26 mouse cellular contexts compared by ENCODE assay signal in genomic region chr6:52153270-52153669, GRCm38 (mm10). TPM values are rescaled to one million over a fixed set of nuclear protein-coding genes. Genes with fewer than 3 reads are reported as not detected.
DNase-seq lines count a peak whose midpoint lies in the region; ATAC-seq lines count a peak whose summit lies in the region.
"Had no signal": no experiment of that assay in that cellular context is flagged by ENCODE, and none has a peak within 500 bp of the region (broad histone marks: within the 10 kb centered on the region; RNA-seq: fewer than 3 reads in every experiment).

No protein-coding gene starts in this region.

- no peaks in the 10 kb centered on the region; the same call in 1 of the 2 replicates for H3K9me3 ChIP-seq in midbrain, embryonic 11.5 days (ENCODE audit: control insufficient read depth, low read length)
- no peaks in the 10 kb centered on the region for H3K9me3 ChIP-seq in midbrain, embryonic 13.5 days
- no peaks in the 10 kb centered on the region for H3K9me3 ChIP-seq in neural tube, embryonic 13.5 days
- H3K9me3 ChIP-seq in limb, embryonic 10.5 days (replicated peaks), result no peaks in the 10 kb centered on the region
- H3K9me3 ChIP-seq: embryonic facial prominence, embryonic 12.5 days; heart, embryonic 10.5 days; limb, embryonic 15.5 days; midbrain, embryonic 12.5 days had no signal

- H3K4me1 ChIP-seq in midbrain, embryonic 11.5 days (ENCODE audit: control insufficient read depth, insufficient read depth, low read length), result peaks cover under 1% of the 10 kb centered on the region; the same call in 1 of the 2 replicates
- peaks cover 4% of the 10 kb centered on the region for H3K4me1 ChIP-seq in midbrain, embryonic 13.5 days (replicated peaks)
- H3K4me1 ChIP-seq in neural tube, embryonic 13.5 days (replicated peaks), result peaks cover 64% of the 10 kb centered on the region
- H3K4me1 ChIP-seq in limb, embryonic 10.5 days, result peaks cover 52% of the 10 kb centered on the region
- H3K4me1 ChIP-seq: embryonic facial prominence, embryonic 12.5 days had no signal

- H3K36me3 ChIP-seq in midbrain, embryonic 11.5 days (ENCODE audit: control insufficient read depth, insufficient read depth, low read length), result no peaks in the 10 kb centered on the region
- H3K36me3 ChIP-seq in midbrain, embryonic 13.5 days, result no peaks in the 10 kb centered on the region
- no peaks in the 10 kb centered on the region for H3K36me3 ChIP-seq in neural tube, embryonic 13.5 days
- H3K36me3 ChIP-seq in limb, embryonic 10.5 days, result no peaks in the 10 kb centered on the region
- H3K36me3 ChIP-seq: embryonic facial prominence, embryonic 12.5 days; heart, embryonic 10.5 days; limb, embryonic 15.5 days; midbrain, embryonic 12.5 days had no signal

- ATAC-seq in midbrain, embryonic 11.5 days (ENCODE audit: low FRiP score), result no peak
- no peak for ATAC-seq in midbrain, embryonic 13.5 days
- ATAC-seq in neural tube, embryonic 13.5 days (ENCODE audit: low read depth), result no peak
- ATAC-seq: CD4-positive, CD25-positive, alpha-beta regulatory T cell, adult 4 months; forebrain, embryonic 14.5 days had no signal

- intact Hi-C loops in heart, postnatal 14 days (cut with DNase I), result no loop called here

- H3K27me3 ChIP-seq in midbrain, embryonic 11.5 days (ENCODE audit: control insufficient read depth, insufficient read depth, low read length), result peaks cover 96% of the 10 kb centered on the region
- peaks cover 100% of the 10 kb centered on the region for H3K27me3 ChIP-seq in midbrain, embryonic 13.5 days
- peaks cover 35% of the 10 kb centered on the region for H3K27me3 ChIP-seq in neural tube, embryonic 13.5 days
- peaks cover 89% of the 10 kb centered on the region for H3K27me3 ChIP-seq in limb, embryonic 10.5 days (ENCODE audit: low read depth, poor library complexity, severe bottlenecking)

- no peak overlapping the region for H3K4me3 ChIP-seq in midbrain, embryonic 11.5 days (ENCODE audit: low read depth, low read length)
- no peak overlapping the region for H3K4me3 ChIP-seq in midbrain, embryonic 13.5 days (replicated peaks)
- no peak overlapping the region for H3K4me3 ChIP-seq in neural tube, embryonic 13.5 days
- no peak overlapping the region for H3K4me3 ChIP-seq in limb, embryonic 10.5 days
- H3K4me3 ChIP-seq: embryonic facial prominence, embryonic 12.5 days; gastrocnemius, adult 2 months; heart, embryonic 10.5 days; limb, embryonic 15.5 days; midbrain, embryonic 12.5 days had no signal

- WGBS in midbrain, embryonic 11.5 days, result 0% methylated on average over 6 of the region's 6 CpGs
- 0% methylated on average over 6 of the region's 6 CpGs for WGBS in midbrain, embryonic 13.5 days
- 5% methylated on average over 6 of the region's 6 CpGs for WGBS in neural tube, embryonic 13.5 days
- WGBS in limb, embryonic 10.5 days, result 2% methylated on average over 6 of the region's 6 CpGs

- no peak overlapping the region for H3K27ac ChIP-seq in midbrain, embryonic 11.5 days (ENCODE audit: low read depth, low read length)
- H3K27ac ChIP-seq in midbrain, embryonic 13.5 days, result no peak overlapping the region
- H3K27ac ChIP-seq in neural tube, embryonic 13.5 days (replicated peaks), result 0 out of 2 replicates have a peak overlapping the region, but pooled peaks have one; percentile 28
- no peak overlapping the region for H3K27ac ChIP-seq in limb, embryonic 10.5 days
- H3K27ac ChIP-seq: embryonic facial prominence, embryonic 12.5 days; gastrocnemius, adult 2 months; heart, embryonic 10.5 days; limb, embryonic 15.5 days; midbrain, embryonic 12.5 days had no signal

- no peak overlapping the region for H3K4me2 ChIP-seq in midbrain, embryonic 11.5 days
- no peak overlapping the region for H3K4me2 ChIP-seq in midbrain, embryonic 13.5 days (replicated peaks)
- 0 out of 2 replicates have a peak overlapping the region, but pooled peaks have one; percentile 13 for H3K4me2 ChIP-seq in neural tube, embryonic 13.5 days
- H3K4me2 ChIP-seq: embryonic facial prominence, embryonic 12.5 days; limb, embryonic 15.5 days; midbrain, embryonic 12.5 days had no signal

- no peak overlapping the region for H3K9ac ChIP-seq in midbrain, embryonic 11.5 days (ENCODE audit: low read length)
- no peak overlapping the region for H3K9ac ChIP-seq in midbrain, embryonic 13.5 days (replicated peaks)
- H3K9ac ChIP-seq in neural tube, embryonic 13.5 days, result no peak overlapping the region
- H3K9ac ChIP-seq: embryonic facial prominence, embryonic 12.5 days; limb, embryonic 15.5 days; midbrain, embryonic 12.5 days had no signal

- DNase-seq in heart, adult 11 months, result peak; percentile 63
- no peak for DNase-seq in heart, postnatal 14 days
- peak; percentile 91 for DNase-seq in midbrain, embryonic 11.5 days (ENCODE audit: low spot score, missing footprints)
- DNase-seq in embryo, embryonic 10.5 days (ENCODE audit: low spot score), result peak; percentile 77
- DNase-seq in limb, embryonic 10.5 days (ENCODE audit: low spot score), result no peak
- DNase-seq: adrenal gland, adult 2 months; cerebellum, adult 2 months; cerebellum, postnatal 25 days; gastrocnemius, adult 2 months; kidney, adult 11 months; lung, postnatal 10 days; right cerebral cortex, postnatal 14 days; spleen, adult 18-20 months had no signal

RNA-seq across cellular contexts. Expression of gene Hoxa1, which starts 4.8 kb away (rescaled TPM):
- under 1 TPM; 0.15 to 0.22 TPM for total RNA-seq in heart, postnatal 14 days (2021)
- 0.53 and 0.63 TPM in 2 replicates for polyA plus RNA-seq in midbrain, embryonic 11.5 days (2014; fragmentation: Nextera tagmentation; extraction: Ambion mirVana)
- polyA plus RNA-seq in midbrain, embryonic 13.5 days (2015; fragmentation: Nextera tagmentation; extraction: Ambion mirVana), result 0.07 and 0.09 TPM in 2 replicates
- polyA plus RNA-seq in neural tube, embryonic 13.5 days (2015; fragmentation: Nextera tagmentation; extraction: Ambion mirVana), result 2.0 and 3.0 TPM in 2 replicates
- 1.3 and 1.9 TPM in 2 replicates for polyA plus RNA-seq in limb, embryonic 10.5 days (2016; fragmentation: Nextera tagmentation; extraction: Ambion mirVana)
- total RNA-seq: hematopoietic stem cell, adult 5-6 weeks; left cerebral cortex, postnatal 25 days; neutrophil, adult 5-6 weeks had no signal
- polyA plus RNA-seq: CD4-positive, CD25-positive, alpha-beta regulatory T cell, adult 4 months; forebrain, embryonic 14.5 days had no signal

RNA-seq across cellular contexts. Expression of gene Hoxa2, which starts 11.4 kb away (rescaled TPM):
- total RNA-seq in heart, postnatal 14 days (2021), result under 1 TPM; 0.24 to 0.76 TPM
- polyA plus RNA-seq in midbrain, embryonic 11.5 days (2014; fragmentation: Nextera tagmentation; extraction: Ambion mirVana), result 0.14 and 0.26 TPM in 2 replicates
- 0.18 TPM in 1 of 2 replicates, not detected in the other for polyA plus RNA-seq in midbrain, embryonic 13.5 days (2015; fragmentation: Nextera tagmentation; extraction: Ambion mirVana)
- 11.9 and 13.7 TPM in 2 replicates for polyA plus RNA-seq in neural tube, embryonic 13.5 days (2015; fragmentation: Nextera tagmentation; extraction: Ambion mirVana)
- polyA plus RNA-seq in limb, embryonic 10.5 days (2016; fragmentation: Nextera tagmentation; extraction: Ambion mirVana), result 4.5 and 5.3 TPM in 2 replicates
- total RNA-seq: left cerebral cortex, postnatal 25 days; neutrophil, adult 5-6 weeks had no signal
- polyA plus RNA-seq: CD4-positive, CD25-positive, alpha-beta regulatory T cell, adult 4 months; forebrain, embryonic 14.5 days; frontal cortex, adult 2 months had no signal

RNA-seq across cellular contexts. Expression of gene 5730596B20Rik, which starts 24.0 kb away (rescaled TPM):
- total RNA-seq in heart, postnatal 14 days (2021), result under 1 TPM; 0.17 to 0.20 TPM
- polyA plus RNA-seq in midbrain, embryonic 11.5 days (2014; fragmentation: Nextera tagmentation; extraction: Ambion mirVana), result not detected in 2 replicates
- not detected in 2 replicates for polyA plus RNA-seq in midbrain, embryonic 13.5 days (2015; fragmentation: Nextera tagmentation; extraction: Ambion mirVana)
- 3.5 and 4.1 TPM in 2 replicates for polyA plus RNA-seq in neural tube, embryonic 13.5 days (2015; fragmentation: Nextera tagmentation; extraction: Ambion mirVana)
- 1.1 and 1.3 TPM in 2 replicates for polyA plus RNA-seq in limb, embryonic 10.5 days (2016; fragmentation: Nextera tagmentation; extraction: Ambion mirVana)
- total RNA-seq: hematopoietic stem cell, adult 5-6 weeks; left cerebral cortex, postnatal 25 days; neutrophil, adult 5-6 weeks had no signal
- polyA plus RNA-seq: CD4-positive, CD25-positive, alpha-beta regulatory T cell, adult 4 months; forebrain, embryonic 14.5 days; frontal cortex, adult 2 months; midbrain, embryonic 12.5 days had no signal

RNA-seq across cellular contexts. Expression of gene Hoxa4, which starts 38.3 kb away (rescaled TPM):
- under 1 TPM; 0.44 to 0.62 TPM for total RNA-seq in heart, postnatal 14 days (2021)
- polyA plus RNA-seq in midbrain, embryonic 11.5 days (2014; fragmentation: Nextera tagmentation; extraction: Ambion mirVana), result not detected in 2 replicates
- polyA plus RNA-seq in midbrain, embryonic 13.5 days (2015; fragmentation: Nextera tagmentation; extraction: Ambion mirVana), result not detected in 2 replicates
- polyA plus RNA-seq in neural tube, embryonic 13.5 days (2015; fragmentation: Nextera tagmentation; extraction: Ambion mirVana), result 5.7 and 5.8 TPM in 2 replicates
- polyA plus RNA-seq in limb, embryonic 10.5 days (2016; fragmentation: Nextera tagmentation; extraction: Ambion mirVana), result 1.6 and 1.8 TPM in 2 replicates
- total RNA-seq: left cerebral cortex, postnatal 25 days; neutrophil, adult 5-6 weeks had no signal
- polyA plus RNA-seq: CD4-positive, CD25-positive, alpha-beta regulatory T cell, adult 4 months; embryonic facial prominence, embryonic 12.5 days; forebrain, embryonic 14.5 days; frontal cortex, adult 2 months; heart, embryonic 16.5 days; midbrain, embryonic 12.5 days had no signal

RNA-seq across cellular contexts. Expression of gene Hoxa5, which starts 51.1 kb away (rescaled TPM):
- total RNA-seq in heart, postnatal 14 days (2021), result 1 to 10 TPM; 1.4 to 2.1 TPM
- polyA plus RNA-seq in midbrain, embryonic 11.5 days (2014; fragmentation: Nextera tagmentation; extraction: Ambion mirVana), result not detected in 2 replicates
- polyA plus RNA-seq in midbrain, embryonic 13.5 days (2015; fragmentation: Nextera tagmentation; extraction: Ambion mirVana), result 0.08 and 0.17 TPM in 2 replicates
- 44.7 and 66.8 TPM in 2 replicates for polyA plus RNA-seq in neural tube, embryonic 13.5 days (2015; fragmentation: Nextera tagmentation; extraction: Ambion mirVana)
- 9.8 and 10.4 TPM in 2 replicates for polyA plus RNA-seq in limb, embryonic 10.5 days (2016; fragmentation: Nextera tagmentation; extraction: Ambion mirVana)
- total RNA-seq: left cerebral cortex, postnatal 25 days; neutrophil, adult 5-6 weeks had no signal
- polyA plus RNA-seq: CD4-positive, CD25-positive, alpha-beta regulatory T cell, adult 4 months; forebrain, embryonic 14.5 days; frontal cortex, adult 2 months; midbrain, embryonic 12.5 days had no signal

Comparison
In these comparisons a context has a peak if more than half of its experiments do, and no peak if none do; other contexts are left out.
1. DNase-seq: peak in heart, adult 11 months (single experiment), midbrain, embryonic 11.5 days (single experiment) and embryo, embryonic 10.5 days (single experiment); none in heart, postnatal 14 days (0 of 2) and limb, embryonic 10.5 days (single experiment).